Mouse (Mus musculus) liver, adult 2 months (tissue): ENCODE data around the gene Tarbp2. TPM values are rescaled to one million over a fixed set of nuclear protein-coding genes. Genes with fewer than 3 reads are reported as not detected.

ENCODE experiments used
- DNase-seq: peaks from one replicate; pipeline ENCODE4 v3.0.0-alpha.2; 2011; ENCODE audit warnings: low read depth, low spot score; ENCODE audit errors: extremely low read depth
- H3K27ac ChIP-seq: fragments of 200-500 bp; replicated peaks from 2 replicates; pipeline ENCODE4 v1.5.1; 2012; ENCODE audit warnings: low read depth, mild to moderate bottlenecking, control low read depth, inconsistent platforms, low read length; ENCODE audit not compliant: insufficient read depth
- H3K27me3 ChIP-seq: fragments of 200-500 bp; 2 replicates; pipeline ENCODE4 v1.6.1; 2012; ENCODE audit warnings: mild to moderate bottlenecking, moderate library complexity, low read length, inconsistent platforms; ENCODE audit not compliant: control insufficient read depth, insufficient read depth
- H3K36me3 ChIP-seq: fragments of 200-500 bp; 2 replicates; pipeline ENCODE4 v1.6.1; 2012; ENCODE audit warnings: low read length, inconsistent platforms; ENCODE audit not compliant: control insufficient read depth, insufficient read depth
- H3K4me1 ChIP-seq: fragments of 200-500 bp; 2 replicates; pipeline ENCODE4 v1.6.1; 2011; ENCODE audit warnings: low read length; ENCODE audit not compliant: control insufficient read depth, insufficient read depth
- H3K4me3 ChIP-seq: fragments of 200-500 bp; 2 replicates; pipeline ENCODE4 v1.5.1; 2011; ENCODE audit warnings: low read depth, mild to moderate bottlenecking, control low read depth, low read length, moderate library complexity; ENCODE audit not compliant: insufficient read depth
- H3K79me2 ChIP-seq: fragments of 200-500 bp; 2 replicates; pipeline ENCODE4 v1.6.1; 2012; ENCODE audit warnings: inconsistent platforms, mild to moderate bottlenecking, low read length, moderate library complexity; ENCODE audit not compliant: control insufficient read depth, insufficient read depth
- H3K9ac ChIP-seq: fragments of 200-500 bp; 2 replicates; pipeline ENCODE4 v1.6.1; 2012; ENCODE audit warnings: low read depth, mild to moderate bottlenecking, control low read depth, inconsistent platforms, low read length
- CTCF ChIP-seq: fragments of 200-500 bp; IDR thresholded peaks from 2 replicates; pipeline ENCODE4 v1.5.1; 2011; ENCODE audit warnings: low read depth, low read length, control low read depth
- POLR2A ChIP-seq: fragments of 200-500 bp; IDR thresholded peaks from 2 replicates; pipeline ENCODE4 v1.6.1; 2011; ENCODE audit warnings: low read length, control low read depth; ENCODE audit not compliant: insufficient read depth; ENCODE audit errors: extremely low read depth
- WGBS: fragments of 180-500 bp; shearing (Covaris S2); methylation state at CpG from one replicate; pipeline ENCODE4 v1.1.7; 2018; 5-methylcytosine and 5-hydroxymethylcytosine counted together
- polyA plus RNA-seq: library from polyadenylated mRNA; depleted of rRNA; stranded (reverse); fragments of >200 nt; gene quantifications from 2 replicates; pipeline ENCODE4 v1.2.3, GENCODE M21; 2012
- total RNA-seq: library from RNA; depleted of rRNA; stranded (reverse); fragments of >200 nt; gene quantifications from 2 replicates; pipeline ENCODE4 v1.2.3, GENCODE M21; 2014

The Tarbp2 gene
- total and polyA plus RNA-seq, 2 experiments: 15.2 to 40.6 TPM

DNA sequence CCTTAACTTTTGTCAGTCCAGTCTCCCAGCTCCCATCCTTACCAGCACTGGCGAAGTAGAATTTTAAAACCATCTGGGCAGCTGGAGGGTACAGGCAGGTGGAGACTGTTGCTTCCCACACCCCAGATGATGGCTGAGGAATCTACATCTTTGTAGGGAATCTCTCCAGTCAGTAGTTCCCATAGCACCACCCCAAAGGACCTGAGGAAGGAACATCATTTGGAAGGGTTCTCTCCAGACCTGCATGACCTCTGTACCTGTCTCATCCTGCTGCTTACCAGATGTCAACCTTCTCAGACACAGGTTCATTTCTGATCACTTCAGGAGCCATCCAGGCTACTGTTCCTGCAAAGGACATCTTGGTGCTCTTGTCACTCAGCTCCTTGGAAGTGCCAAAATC lies 14.5 kb upstream of the Tarbp2 start, which contains the start of gene Gm10337:
TSS of gene Gm10337 (plus strand) at position 276 of the 400 bp plus-strand sequence.
- 85% methylated on average over 1 of the region's 1 CpGs for WGBS
- DNase-seq: no peak
- TF ChIP-seq CTCF: no peak
- no peak for TF ChIP-seq POLR2A
- Histone ChIP-seq H3K79me2 (no peaks in the 10 kb centered on the region), H3K4me1 (no peaks in the 10 kb centered on the region), H3K27me3 (no peaks in the 10 kb centered on the region), H3K9ac (no peak within 1 kb of the TSS), H3K36me3 (peaks cover 26% of the 10 kb centered on the region), H3K4me3 (no peak within 1 kb of the TSS), H3K27ac (no peak within 1 kb of the TSS)

DNA sequence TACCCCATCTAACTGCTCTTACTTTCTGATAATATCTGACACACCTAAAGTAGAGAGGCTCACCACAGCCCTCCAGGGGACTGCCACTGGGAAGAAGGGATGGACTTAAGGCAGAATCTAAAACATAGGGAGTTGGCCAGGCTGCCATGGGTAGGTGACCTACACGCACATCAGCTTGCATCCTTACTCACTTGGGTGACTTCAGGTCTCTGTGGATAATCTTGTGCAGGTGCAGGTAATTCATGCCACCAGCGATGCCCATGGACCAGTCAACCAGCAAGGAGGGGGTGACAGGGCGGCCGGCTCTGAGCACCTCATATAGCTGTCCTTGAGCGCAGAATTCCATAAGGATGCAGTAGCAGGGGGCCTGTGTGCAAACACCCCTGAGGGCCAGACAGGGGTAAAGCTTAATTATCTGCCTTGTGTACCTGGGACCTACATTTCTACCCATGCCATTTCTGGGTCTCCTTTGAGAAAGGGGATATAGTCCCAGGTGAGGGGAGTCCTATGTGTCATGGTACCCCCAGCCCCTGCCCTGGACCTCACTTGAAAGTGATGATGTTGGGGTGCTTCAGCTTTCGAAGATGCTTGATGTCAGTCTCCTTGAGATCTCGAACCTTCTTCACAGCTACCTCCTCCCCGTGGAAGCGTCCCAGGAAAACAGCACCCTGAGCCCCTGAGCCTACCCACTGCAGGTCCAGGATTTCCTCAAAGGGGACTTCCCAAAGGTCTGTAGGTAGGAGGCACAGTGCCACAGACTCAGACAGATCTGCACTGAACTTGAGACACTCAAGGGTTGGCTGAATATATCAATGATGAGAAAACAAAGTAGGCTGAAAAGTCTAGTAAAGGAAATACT lies 13.8 kb upstream of the Tarbp2 start:
- TF ChIP-seq CTCF (no peak), POLR2A (no peak)
- H3K9ac ChIP-seq: no peak overlapping the region
- no peak overlapping the region for H3K27ac ChIP-seq
- 87% methylated on average over 9 of the region's 9 CpGs for WGBS
- no peaks in the 10 kb centered on the region for H3K4me1 ChIP-seq
- no peaks in the 10 kb centered on the region for H3K27me3 ChIP-seq
- no peak overlapping the region for H3K4me3 ChIP-seq
- no peaks in the 10 kb centered on the region for H3K79me2 ChIP-seq
- H3K36me3 ChIP-seq: peaks cover 22% of the 10 kb centered on the region
- DNase-seq: no peak

DNA sequence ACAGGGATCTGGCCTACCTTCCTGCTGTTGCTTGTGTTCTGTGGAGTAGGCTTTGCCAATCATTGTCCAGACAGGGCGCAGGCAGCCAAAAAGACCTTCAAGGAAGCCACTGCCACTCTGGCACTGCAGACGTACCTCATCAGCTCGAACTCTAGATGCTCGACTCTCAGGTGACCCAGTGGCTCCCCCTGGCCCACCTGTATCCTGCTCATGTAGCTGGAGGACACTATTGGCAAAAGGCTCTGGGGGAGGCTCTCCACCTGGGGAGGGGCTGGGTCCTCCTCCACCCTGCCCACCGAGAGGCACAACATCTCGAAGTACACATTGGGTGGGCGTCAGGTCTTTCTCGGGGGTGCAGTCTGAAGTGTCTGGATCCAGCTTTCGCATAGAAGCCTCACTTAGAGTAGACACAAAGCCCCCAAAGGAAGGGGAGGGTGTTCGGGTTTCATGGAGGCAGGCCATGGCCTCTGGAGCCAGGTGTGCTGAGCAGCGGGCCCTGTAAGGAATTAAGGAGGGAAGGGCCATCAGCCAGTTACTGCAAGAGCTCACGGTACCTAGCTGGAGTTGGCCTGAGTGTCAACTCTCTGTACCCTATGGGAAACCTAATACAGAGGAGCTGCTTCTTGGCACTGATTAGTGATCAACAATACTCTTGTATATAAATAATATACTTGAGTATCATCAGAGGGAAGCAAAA lies 12.8 kb upstream of the Tarbp2 start:
- peaks cover 13% of the 10 kb centered on the region for H3K36me3 ChIP-seq
- no peaks in the 10 kb centered on the region for H3K79me2 ChIP-seq
- no peak for DNase-seq
- peaks cover 2% of the 10 kb centered on the region for H3K4me1 ChIP-seq
- WGBS: 76% methylated on average over 12 of the region's 12 CpGs
- H3K27ac ChIP-seq: no peak overlapping the region
- no peak overlapping the region for H3K4me3 ChIP-seq
- H3K27me3 ChIP-seq: no peaks in the 10 kb centered on the region
- no peak for TF ChIP-seq CTCF
- no peak overlapping the region for H3K9ac ChIP-seq

DNA sequence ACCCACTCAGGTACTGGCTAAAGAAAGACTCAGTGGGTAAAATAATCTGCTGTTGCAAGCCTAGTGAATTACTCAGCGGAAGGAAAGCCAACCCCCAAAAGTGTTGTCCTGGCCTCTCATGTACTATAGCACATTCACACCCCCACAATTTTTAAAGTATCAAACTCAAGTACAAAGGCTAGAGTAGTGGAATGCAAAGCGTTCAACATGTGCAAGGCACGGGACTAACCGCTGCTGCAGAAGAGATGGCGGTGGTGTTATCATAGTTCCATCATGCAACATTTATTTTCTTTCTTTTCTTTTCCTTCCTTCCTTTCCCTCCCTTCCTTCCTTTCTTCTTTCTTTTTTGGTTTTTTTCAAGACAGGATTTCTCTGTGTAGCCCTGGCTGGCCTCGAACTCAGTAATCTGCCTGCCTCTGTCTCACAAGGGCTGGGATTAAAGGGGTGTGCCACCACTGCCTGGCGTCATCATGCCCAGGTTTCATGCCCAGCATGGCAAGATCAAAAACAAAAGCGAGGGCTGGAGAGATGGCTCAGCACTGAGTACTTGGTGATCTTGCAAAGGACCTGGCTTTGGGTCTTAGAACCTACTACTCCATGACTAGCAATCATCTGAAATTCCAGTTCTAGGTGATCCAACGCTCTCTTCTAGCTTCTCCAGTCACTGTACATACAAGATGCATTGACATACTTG lies 12.1 kb upstream of the Tarbp2 start:
- no peaks in the 10 kb centered on the region for H3K27me3 ChIP-seq
- H3K9ac ChIP-seq: no peak overlapping the region
- WGBS: 79% methylated on average over 9 of the region's 9 CpGs
- peaks cover 9% of the 10 kb centered on the region for H3K36me3 ChIP-seq
- no peak for DNase-seq
- H3K27ac ChIP-seq: no peak overlapping the region
- H3K4me1 ChIP-seq: peaks cover 4% of the 10 kb centered on the region
- no peaks in the 10 kb centered on the region for H3K79me2 ChIP-seq
- TF ChIP-seq POLR2A (no peak), CTCF (no peak)
- no peak overlapping the region for H3K4me3 ChIP-seq

DNA sequence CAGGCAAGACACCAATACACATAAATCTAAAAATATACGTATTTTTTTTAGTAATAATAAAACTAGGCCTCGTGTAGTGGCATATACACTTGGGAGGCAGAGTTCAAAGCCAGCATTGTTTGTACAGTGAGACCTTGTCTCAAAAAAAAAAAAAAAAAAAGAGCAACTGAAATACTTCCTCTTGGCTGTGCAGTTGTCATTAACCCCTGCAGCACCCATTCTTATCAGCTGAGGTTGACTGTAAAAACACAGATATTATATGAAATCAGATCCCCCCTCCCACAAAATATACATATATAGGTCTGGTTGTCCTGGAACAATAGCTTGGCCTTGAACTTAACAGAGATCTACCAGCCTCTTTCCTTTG lies 11.5 kb upstream of the Tarbp2 start:
- no peak for DNase-seq
- Histone ChIP-seq H3K36me3 (peaks cover 5% of the 10 kb centered on the region), H3K27ac (no peak overlapping the region), H3K27me3 (no peaks in the 10 kb centered on the region), H3K9ac (no peak overlapping the region), H3K4me3 (no peak overlapping the region), H3K79me2 (no peaks in the 10 kb centered on the region), H3K4me1 (peaks cover 4% of the 10 kb centered on the region)
- 18% methylated on average over 2 of the region's 2 CpGs for WGBS
- TF ChIP-seq POLR2A (no peak), CTCF (no peak)

DNA sequence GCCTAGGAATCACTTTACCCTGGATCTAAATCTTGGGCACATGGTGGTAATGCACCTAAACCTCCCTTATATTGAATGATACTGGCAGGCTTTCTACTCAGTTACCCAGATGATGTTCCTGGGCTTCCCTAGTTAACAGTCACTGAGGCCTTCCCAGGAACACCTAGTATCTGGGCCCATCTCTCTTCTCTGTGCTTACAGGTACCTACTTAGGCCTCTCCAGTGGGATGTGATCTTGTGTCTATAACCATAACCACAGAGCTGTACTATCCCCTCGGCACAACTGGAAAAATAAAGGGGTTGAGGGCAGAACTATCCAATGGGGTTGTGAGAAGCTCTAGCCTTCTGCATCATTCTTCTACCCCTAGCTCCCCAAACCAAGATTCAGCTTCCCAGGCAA lies 11.1 kb upstream of the Tarbp2 start:
- no peaks in the 10 kb centered on the region for H3K27me3 ChIP-seq
- peaks cover 5% of the 10 kb centered on the region for H3K36me3 ChIP-seq
- H3K9ac ChIP-seq: no peak overlapping the region
- no peak for DNase-seq
- H3K79me2 ChIP-seq: no peaks in the 10 kb centered on the region
- H3K4me3 ChIP-seq: no peak overlapping the region
- no peak for TF ChIP-seq POLR2A
- no peak for TF ChIP-seq CTCF
- WGBS: 94% methylated on average over 1 of the region's 1 CpGs
- H3K4me1 ChIP-seq: peaks cover 4% of the 10 kb centered on the region
- H3K27ac ChIP-seq: no peak overlapping the region
